Mouse (Mus musculus) forebrain, embryonic 14.5 days (tissue): Measurements from ENCODE around the gene Atp6v1e2. TPM values are rescaled to one million over a fixed set of nuclear protein-coding genes. Genes with fewer than 3 reads are reported as not detected.

Experiments used
- ATAC-seq: fragments of 200-750 bp; cut with Nextera tagmentation; 2 replicates; pipeline ENCODE4 v1.8.0; 2017; ENCODE audit warnings: mild to moderate bottlenecking, moderate library complexity
- DNase-seq: peaks from one replicate; pipeline ENCODE4 v3.0.0-alpha.2; 2015; ENCODE audit warnings: low spot score
- H3K27ac ChIP-seq: fragments of 300-500 bp; sonication (generic); 2 replicates; pipeline ENCODE4 v1.5.1; 2014; ENCODE audit warnings: low read depth, mild to moderate bottlenecking, control low read depth, low read length, moderate library complexity
- H3K27me3 ChIP-seq: fragments of 300-500 bp; sonication (generic); replicated peaks from 2 replicates; pipeline ENCODE4 v1.6.1; 2014; ENCODE audit warnings: low read length, control low read depth, mixed read lengths; ENCODE audit not compliant: control insufficient read depth, insufficient read depth
- H3K36me3 ChIP-seq: fragments of 300-500 bp; sonication (generic); 2 replicates; pipeline ENCODE4 v1.6.1; 2014; ENCODE audit warnings: low read length, control low read depth; ENCODE audit not compliant: control insufficient read depth, insufficient read depth
- H3K4me1 ChIP-seq: fragments of 300-500 bp; sonication (generic); 2 replicates; pipeline ENCODE4 v1.6.1; 2014; ENCODE audit warnings: antibody characterized with exemption, low read length, control low read depth; ENCODE audit not compliant: control insufficient read depth, insufficient read depth
- H3K4me2 ChIP-seq: fragments of 300-500 bp; sonication (generic); 2 replicates; pipeline ENCODE4 v1.6.1; 2014; ENCODE audit warnings: mild to moderate bottlenecking, control low read depth, low read length
- H3K4me3 ChIP-seq: fragments of 300-500 bp; sonication (generic); 2 replicates; pipeline ENCODE4 v1.5.1; 2014; ENCODE audit warnings: low read depth, low read length, control low read depth
- H3K9ac ChIP-seq: fragments of 300-500 bp; sonication (generic); 2 replicates; pipeline ENCODE4 v1.6.1; 2014; ENCODE audit warnings: mild to moderate bottlenecking, low read length, control low read depth, moderate library complexity
- H3K9me3 ChIP-seq: fragments of 300-500 bp; sonication (generic); replicated peaks from 2 replicates; pipeline ENCODE4 v1.6.1; 2016; ENCODE audit warnings: low read length, control low read depth, mixed read lengths; ENCODE audit not compliant: control insufficient read depth
- WGBS: fragments of 180-500 bp; shearing (Covaris S2); extraction: QIAGEN DNeasy Blood & Tissue Kit; methylation state at CpG from one replicate; pipeline ENCODE4 v1.1.7; 2014; 5-methylcytosine and 5-hydroxymethylcytosine counted together
- polyA plus RNA-seq: library from polyadenylated mRNA; unstranded; fragments of >200 nt; fragmentation: Nextera tagmentation; extraction: Ambion mirVana; gene quantifications from 2 replicates; pipeline ENCODE4 v1.2.1, GENCODE M21; 2014

Gene Atp6v1e2
- polyA plus RNA-seq = not detected in 2 replicates

DNA sequence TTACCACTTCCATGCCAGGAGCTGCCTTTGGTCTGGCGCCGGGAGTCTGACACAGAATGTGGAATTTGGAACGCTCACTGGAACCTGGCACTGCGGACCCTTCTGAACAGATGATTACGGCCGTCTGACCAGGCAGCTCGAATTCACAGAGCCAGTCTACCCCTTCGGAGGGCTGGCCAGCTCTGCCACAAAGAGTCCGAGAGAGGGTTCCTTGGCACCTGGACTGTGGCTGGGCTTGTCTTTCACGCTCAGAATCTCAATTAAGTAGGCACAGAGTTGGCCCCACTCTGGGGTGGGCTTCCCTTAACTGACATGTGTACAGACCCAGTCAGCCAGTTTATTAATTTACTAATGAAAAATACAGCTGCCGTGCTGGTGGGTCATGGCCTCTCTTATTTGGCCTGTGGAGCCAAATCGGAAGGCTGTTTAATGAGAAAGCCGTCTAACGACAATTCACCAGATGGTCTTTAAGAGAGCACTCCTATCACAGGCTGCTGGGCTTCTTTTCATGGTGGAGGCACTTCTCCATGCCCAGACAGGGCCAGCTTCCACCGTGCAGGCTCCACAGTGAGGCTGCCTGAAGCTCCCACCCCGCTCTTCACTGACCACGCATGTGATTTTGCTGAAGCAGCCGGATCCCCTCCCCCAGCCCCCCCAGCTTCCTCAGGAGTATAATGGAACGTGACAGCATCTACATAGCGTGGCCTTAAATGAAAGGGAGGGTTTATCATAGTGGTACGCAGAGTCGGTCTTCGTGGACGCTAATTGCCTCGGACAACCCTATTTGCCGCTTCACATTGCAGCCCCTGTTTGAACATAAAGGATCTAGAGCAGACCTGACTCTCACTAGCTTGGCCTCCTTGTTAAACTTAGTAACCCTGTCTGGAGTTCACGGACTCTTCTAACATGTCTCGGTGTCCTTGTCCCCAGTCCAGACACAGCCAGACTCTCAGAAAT, at the start of gene Atp6v1e2:
Atp6v1e2 (minus strand) TSS at position 58 of the 957 bp plus-strand sequence.
- Histone ChIP-seq H3K4me1 (no peaks in the 10 kb centered on the region), H3K4me3 (no peak within 1 kb of the TSS), H3K9me3 (no peaks in the 10 kb centered on the region), H3K27me3 (no peaks in the 10 kb centered on the region), H3K36me3 (no peaks in the 10 kb centered on the region), H3K9ac (no peak within 1 kb of the TSS), H3K27ac (peak within 1 kb of the TSS; percentile 48; the same call in 1 of the 2 replicates), H3K4me2 (no peak within 1 kb of the TSS)
- 62% methylated on average over 28 of the region's 28 CpGs for WGBS
- DNase-seq (peak; percentile 78), ATAC-seq (peak; percentile 94)

- Histone ChIP-seq H3K9me3 (no peaks in the 10 kb centered on the region), H3K36me3 (peaks cover 9% of the 10 kb centered on the region)
- 94% methylated on average over 6 of the region's 6 CpGs for WGBS
Observed at GRCm38 (mm10) chr17:86997323-86997722, 49.6 kb upstream of the Atp6v1e2 start.

GRCm38 (mm10) chr17:86991306-86991705, 43.6 kb upstream of the Atp6v1e2 start:
- DNase-seq (no peak), ATAC-seq (no peak)
- Histone ChIP-seq H3K4me1 (peaks cover 6% of the 10 kb centered on the region; the same call in 1 of the 2 replicates), H3K9me3 (no peaks in the 10 kb centered on the region), H3K4me3 (no peak overlapping the region), H3K4me2 (no peak overlapping the region), H3K36me3 (no peaks in the 10 kb centered on the region), H3K27ac (no peak overlapping the region), H3K27me3 (no peaks in the 10 kb centered on the region), H3K9ac (no peak overlapping the region)
- 92% methylated on average over 8 of the region's 8 CpGs for WGBS

More at GRCm38 (mm10) chr17:86997323-86997722, 49.6 kb upstream of the Atp6v1e2 start:
- ATAC-seq (no peak), DNase-seq (no peak)
- Histone ChIP-seq H3K9ac (no peak overlapping the region), H3K4me3 (no peak overlapping the region), H3K27ac (no peak overlapping the region), H3K4me1 (no peaks in the 10 kb centered on the region), H3K4me2 (no peak overlapping the region), H3K27me3 (no peaks in the 10 kb centered on the region)

- WGBS = 61% methylated on average over 6 of the region's 6 CpGs
- no peak overlapping the region for H3K27ac ChIP-seq
Observed at GRCm38 (mm10) chr17:86988601-86989184, 41.0 kb upstream of the Atp6v1e2 start.

DNA sequence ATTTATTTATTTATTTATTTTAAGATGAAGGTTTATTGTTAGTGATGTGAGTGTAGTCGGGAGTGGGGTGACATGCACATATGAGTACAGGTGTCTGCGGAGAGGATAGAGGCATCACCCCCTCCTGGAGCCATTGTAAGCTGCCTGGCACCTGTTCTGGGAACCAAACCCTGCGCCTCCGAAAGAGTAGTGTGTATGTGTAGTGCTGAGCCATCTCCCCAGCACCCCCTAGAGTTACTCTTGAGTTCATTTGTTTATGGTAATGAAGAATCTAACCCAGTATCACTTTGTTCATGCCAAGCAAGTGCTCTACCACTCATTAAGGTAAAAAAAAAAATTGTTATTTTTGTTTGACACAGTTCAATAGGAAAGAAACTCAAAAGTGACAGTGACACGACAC, 40.5 kb upstream of the Atp6v1e2 start:
- Histone ChIP-seq H3K9me3 (no peaks in the 10 kb centered on the region), H3K27me3 (no peaks in the 10 kb centered on the region), H3K4me3 (no peak overlapping the region), H3K9ac (no peak overlapping the region), H3K4me2 (no peak overlapping the region), H3K27ac (no peak overlapping the region), H3K4me1 (peaks cover 9% of the 10 kb centered on the region; the same call in 1 of the 2 replicates), H3K36me3 (no peaks in the 10 kb centered on the region)
- peak; percentile 26; the same call in 1 of the 2 replicates for ATAC-seq
- DNase-seq = no peak
- 83% methylated on average over 5 of the region's 5 CpGs for WGBS

More at GRCm38 (mm10) chr17:86988601-86989184, 41.0 kb upstream of the Atp6v1e2 start:
- no peak for ATAC-seq
- H3K27me3 ChIP-seq = no peaks in the 10 kb centered on the region
- peak; percentile 4 for DNase-seq
- H3K36me3 ChIP-seq = no peaks in the 10 kb centered on the region
- peaks cover 9% of the 10 kb centered on the region; the same call in 1 of the 2 replicates for H3K4me1 ChIP-seq
- H3K9ac ChIP-seq = no peak overlapping the region
- no peak overlapping the region for H3K4me3 ChIP-seq
- no peak overlapping the region for H3K4me2 ChIP-seq
- no peaks in the 10 kb centered on the region for H3K9me3 ChIP-seq

GRCm38 (mm10) chr17:86986449-86987138, 38.9 kb upstream of the Atp6v1e2 start:
- no peak overlapping the region for H3K4me3 ChIP-seq
- H3K4me2 ChIP-seq = no peak overlapping the region
- DNase-seq (peak; percentile 47), ATAC-seq (peak; percentile 58; the same call in 1 of the 2 replicates)
- no peaks in the 10 kb centered on the region for H3K36me3 ChIP-seq
- no peak overlapping the region for H3K27ac ChIP-seq
- no peaks in the 10 kb centered on the region for H3K27me3 ChIP-seq
- peaks cover 9% of the 10 kb centered on the region; the same call in 1 of the 2 replicates for H3K4me1 ChIP-seq
- H3K9ac ChIP-seq = no peak overlapping the region; the same call in 1 of the 2 replicates
- WGBS = 37% methylated on average over 17 of the region's 17 CpGs
- H3K9me3 ChIP-seq = no peaks in the 10 kb centered on the region

GRCm38 (mm10) chr17:86982497-86982896, 34.8 kb upstream of the Atp6v1e2 start:
- no peak overlapping the region for H3K4me3 ChIP-seq
- no peaks in the 10 kb centered on the region for H3K36me3 ChIP-seq
- no peaks in the 10 kb centered on the region for H3K27me3 ChIP-seq
- no peak for DNase-seq
- ATAC-seq = no peak
- 87% methylated on average over 9 of the region's 9 CpGs for WGBS
- H3K9me3 ChIP-seq = no peaks in the 10 kb centered on the region
- H3K27ac ChIP-seq = no peak overlapping the region
- peaks cover 9% of the 10 kb centered on the region; the same call in 1 of the 2 replicates for H3K4me1 ChIP-seq
- H3K4me2 ChIP-seq = no peak overlapping the region
- H3K9ac ChIP-seq = no peak overlapping the region

GRCm38 (mm10) chr17:86981701-86982100, 34.0 kb upstream of the Atp6v1e2 start:
- WGBS = 100% methylated on average over 2 of the region's 2 CpGs
- H3K27me3 ChIP-seq = no peaks in the 10 kb centered on the region
- H3K36me3 ChIP-seq = no peaks in the 10 kb centered on the region
- no peak for DNase-seq
- no peak for ATAC-seq
- no peak overlapping the region for H3K4me2 ChIP-seq
- H3K9me3 ChIP-seq = no peaks in the 10 kb centered on the region
- H3K4me3 ChIP-seq = no peak overlapping the region
- no peak overlapping the region for H3K9ac ChIP-seq
- peaks cover 7% of the 10 kb centered on the region; the same call in 1 of the 2 replicates for H3K4me1 ChIP-seq
- no peak overlapping the region for H3K27ac ChIP-seq
